Mouse (Mus musculus) stomach, embryonic 14.5 days (tissue): ENCODE measurements around the gene Fads2. TPM values are rescaled to one million over a fixed set of nuclear protein-coding genes. Genes with fewer than 3 reads are reported as not detected.

Source experiments
- ATAC-seq: fragments of 200-750 bp; cut with Nextera tagmentation; 2 replicates; pipeline ENCODE4 v1.8.0; 2017; ENCODE audit warnings: low read depth, moderate TSS enrichment; ENCODE audit not compliant: insufficient number of reproducible peaks, insufficient read depth, low FRiP score
- H3K27ac ChIP-seq: fragments of 300-500 bp; sonication (generic); 2 replicates; pipeline ENCODE4 v1.5.1; 2014; ENCODE audit warnings: mild to moderate bottlenecking, low read length, moderate library complexity, mixed read lengths
- H3K27me3 ChIP-seq: fragments of 300-500 bp; sonication (generic); 2 replicates; pipeline ENCODE4 v1.6.1; 2014; ENCODE audit warnings: low read length, control low read depth, mixed read lengths; ENCODE audit not compliant: control insufficient read depth, insufficient read depth
- H3K36me3 ChIP-seq: fragments of 300-500 bp; sonication (generic); 2 replicates; pipeline ENCODE4 v1.6.1; 2014; ENCODE audit warnings: mild to moderate bottlenecking, control low read depth, low read length, moderate library complexity, mixed read lengths; ENCODE audit not compliant: control insufficient read depth, insufficient read depth
- H3K4me1 ChIP-seq: fragments of 300-500 bp; sonication (generic); 2 replicates; pipeline ENCODE4 v1.6.1; 2014; ENCODE audit warnings: low read length, control low read depth, mixed read lengths; ENCODE audit not compliant: control insufficient read depth, insufficient read depth
- H3K4me2 ChIP-seq: fragments of 300-500 bp; sonication (generic); replicated peaks from 2 replicates; pipeline ENCODE4 v1.6.1; 2014; ENCODE audit warnings: low read depth, low read length, control low read depth
- H3K4me3 ChIP-seq: fragments of 300-500 bp; sonication (generic); 2 replicates; pipeline ENCODE4 v1.5.1; 2014; ENCODE audit warnings: low read depth, low read length, control low read depth
- H3K9ac ChIP-seq: fragments of 300-500 bp; sonication (generic); replicated peaks from 2 replicates; pipeline ENCODE4 v1.6.1; 2014; ENCODE audit warnings: low read depth, mild to moderate bottlenecking, control low read depth, low read length, moderate library complexity, mixed read lengths
- H3K9me3 ChIP-seq: fragments of 300-500 bp; sonication (generic); 2 replicates; pipeline ENCODE4 v1.6.1; 2016; ENCODE audit warnings: low read depth, low read length, control low read depth; ENCODE audit not compliant: control insufficient read depth
- WGBS: fragments of 180-500 bp; shearing (Covaris S2); extraction: QIAGEN DNeasy Blood & Tissue Kit; methylation state at CpG from one replicate; pipeline ENCODE4 v1.1.7; 2014; 5-methylcytosine and 5-hydroxymethylcytosine counted together
- polyA plus RNA-seq: library from polyadenylated mRNA; unstranded; fragments of >200 nt; fragmentation: Nextera tagmentation; extraction: Ambion mirVana; gene quantifications from 2 replicates; pipeline ENCODE4 v1.2.1, GENCODE M21; 2014

Fads2 gene
- polyA plus RNA-seq, 1 experiment from 2014 or later = 49.1 TPM

DNA sequence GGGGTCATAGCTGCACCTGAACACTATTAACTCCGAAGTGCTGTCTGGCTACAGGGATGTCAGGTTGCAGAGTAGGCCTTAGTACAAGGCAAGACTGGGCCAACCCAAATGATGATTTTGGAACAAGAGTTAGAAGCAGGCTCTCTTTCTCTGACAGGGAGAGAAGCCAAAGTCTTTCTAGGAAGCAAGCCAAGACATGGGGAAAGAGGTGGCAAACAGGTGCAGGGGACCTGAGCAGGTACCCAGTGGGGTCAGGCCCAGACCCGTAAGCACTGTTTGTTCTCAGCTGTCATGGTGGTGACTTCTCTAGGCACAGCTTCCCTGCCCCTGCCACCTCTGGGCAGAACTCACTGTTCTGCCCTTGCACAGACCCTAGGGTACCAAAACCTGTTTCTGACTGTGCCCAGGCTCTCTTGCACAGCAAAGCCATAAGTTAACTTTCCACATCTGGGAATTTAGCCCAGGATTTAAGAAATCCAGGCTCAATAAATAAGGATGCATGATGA is 5.1 kb downstream of the Fads2 start:
- no peak for ATAC-seq
- 87% methylated on average over 2 of the region's 2 CpGs for WGBS
- Histone ChIP-seq H3K9ac (no peak overlapping the region), H3K27ac (no peak overlapping the region), H3K4me3 (no peak overlapping the region), H3K4me1 (no peaks in the 10 kb centered on the region; the same call in 1 of the 2 replicates), H3K27me3 (no peaks in the 10 kb centered on the region), H3K36me3 (peaks cover 12% of the 10 kb centered on the region; the same call in 1 of the 2 replicates), H3K4me2 (no peak overlapping the region), H3K9me3 (no peaks in the 10 kb centered on the region)

GRCm38 (mm10) chr19:10094695-10095094 is 6.9 kb downstream of the Fads2 start:
- peaks cover 29% of the 10 kb centered on the region for H3K36me3 ChIP-seq
- H3K27ac ChIP-seq = no peak overlapping the region
- no peaks in the 10 kb centered on the region for H3K27me3 ChIP-seq
- H3K4me3 ChIP-seq = no peak overlapping the region
- no peak overlapping the region for H3K4me2 ChIP-seq
- no peaks in the 10 kb centered on the region for H3K9me3 ChIP-seq
- H3K4me1 ChIP-seq = no peaks in the 10 kb centered on the region; the same call in 1 of the 2 replicates
- WGBS = 58% methylated on average over 4 of the region's 4 CpGs
- peak; percentile 72 for ATAC-seq
- H3K9ac ChIP-seq = no peak overlapping the region

DNA sequence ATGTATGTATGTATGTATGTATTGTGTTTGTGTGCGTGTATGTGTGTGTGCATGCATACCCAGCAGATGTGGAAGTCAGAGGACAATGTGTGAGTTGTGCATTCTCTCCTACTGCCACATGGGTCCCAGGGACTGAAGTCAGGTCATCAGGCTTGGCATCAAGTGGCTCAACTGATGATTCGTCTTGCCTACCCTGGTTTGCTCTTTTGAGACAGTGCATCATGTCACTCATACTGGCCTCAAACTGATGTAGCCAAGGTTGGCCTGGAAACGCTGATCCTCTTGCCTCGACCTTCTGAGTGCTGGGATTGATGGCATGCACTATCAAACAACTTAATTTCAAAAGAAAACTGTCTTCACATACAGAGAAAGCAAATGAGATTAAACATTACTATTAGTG is 7.7 kb downstream of the Fads2 start:
- Histone ChIP-seq H3K4me2 (no peak overlapping the region), H3K9ac (no peak overlapping the region), H3K4me3 (no peak overlapping the region), H3K9me3 (no peaks in the 10 kb centered on the region), H3K36me3 (peaks cover 37% of the 10 kb centered on the region), H3K27me3 (no peaks in the 10 kb centered on the region), H3K27ac (no peak overlapping the region), H3K4me1 (no peaks in the 10 kb centered on the region; the same call in 1 of the 2 replicates)
- no peak for ATAC-seq
- WGBS = 81% methylated on average over 4 of the region's 4 CpGs

- no peak overlapping the region for H3K4me2 ChIP-seq
- H3K9me3 ChIP-seq = no peaks in the 10 kb centered on the region
- peaks cover 91% of the 10 kb centered on the region for H3K36me3 ChIP-seq
- 85% methylated on average over 4 of the region's 4 CpGs for WGBS
- H3K4me3 ChIP-seq = no peak overlapping the region
- H3K9ac ChIP-seq = no peak overlapping the region
- ATAC-seq = no peak
- no peaks in the 10 kb centered on the region for H3K4me1 ChIP-seq
- H3K27ac ChIP-seq = no peak overlapping the region
- H3K27me3 ChIP-seq = no peaks in the 10 kb centered on the region
Observed at GRCm38 (mm10) chr19:10086976-10087375, 14.6 kb downstream of the Fads2 start.

DNA sequence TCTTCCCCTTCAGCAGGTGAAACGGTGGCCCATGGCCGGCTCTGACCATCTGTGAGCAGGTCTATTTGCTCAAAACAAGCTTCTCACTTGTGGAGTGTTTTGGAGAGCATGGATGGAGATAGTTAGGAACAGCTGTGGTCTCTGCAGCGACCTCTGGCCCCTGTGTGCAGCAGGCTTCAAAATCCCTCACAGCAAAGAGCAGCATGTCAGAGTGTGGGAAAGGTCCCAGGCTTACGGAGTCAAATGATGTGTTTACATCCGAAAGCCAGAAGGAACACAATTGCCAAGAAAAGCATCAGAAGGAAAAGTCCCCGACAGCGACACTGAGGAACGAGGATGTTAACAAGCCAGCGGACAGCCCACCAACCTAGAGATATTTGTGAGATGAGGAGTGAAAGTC is 16.1 kb downstream of the Fads2 start:
- Histone ChIP-seq H3K9me3 (no peaks in the 10 kb centered on the region), H3K4me2 (no peak overlapping the region), H3K27ac (no peak overlapping the region), H3K4me3 (no peak overlapping the region), H3K4me1 (no peaks in the 10 kb centered on the region), H3K9ac (no peak overlapping the region), H3K36me3 (peaks cover 86% of the 10 kb centered on the region), H3K27me3 (no peaks in the 10 kb centered on the region)
- ATAC-seq = no peak
- 75% methylated on average over 9 of the region's 9 CpGs for WGBS

- H3K27ac ChIP-seq = no peak overlapping the region
- H3K9ac ChIP-seq = no peak overlapping the region
- H3K4me2 ChIP-seq = no peak overlapping the region
- 84% methylated on average over 3 of the region's 3 CpGs for WGBS
- H3K4me3 ChIP-seq = no peak overlapping the region
- no peaks in the 10 kb centered on the region for H3K4me1 ChIP-seq
- H3K27me3 ChIP-seq = no peaks in the 10 kb centered on the region
- no peaks in the 10 kb centered on the region for H3K9me3 ChIP-seq
- ATAC-seq = no peak
- H3K36me3 ChIP-seq = peaks cover 82% of the 10 kb centered on the region
Observed at GRCm38 (mm10) chr19:10082105-10082504, 19.4 kb downstream of the Fads2 start.

DNA sequence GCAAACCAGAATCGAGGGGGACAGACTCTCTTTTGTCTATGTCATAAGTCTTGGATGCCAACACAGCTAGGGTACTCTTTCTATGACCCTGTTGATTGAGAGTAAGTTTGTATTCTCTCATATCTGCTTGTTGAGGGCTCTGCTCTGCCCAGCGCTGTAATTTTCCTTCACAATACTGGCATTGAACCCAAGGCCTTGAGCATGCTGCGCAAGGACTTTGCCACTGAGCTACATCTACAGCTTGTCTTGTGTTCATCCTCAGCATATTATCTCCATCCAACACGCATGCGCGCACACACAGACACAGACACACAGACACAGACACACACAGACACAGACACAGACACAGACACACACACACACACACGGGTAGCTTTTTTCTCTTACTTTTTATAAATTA is 21.2 kb downstream of the Fads2 start:
- ATAC-seq = no peak
- H3K4me1 ChIP-seq = no peaks in the 10 kb centered on the region

GRCm38 (mm10) chr19:10078392-10078791 is 23.2 kb downstream of the Fads2 start:
- Histone ChIP-seq H3K27ac (no peak overlapping the region), H3K9me3 (0 out of 2 replicates have a peak, but pooled peaks cover 2% of the 10 kb centered on the region), H3K36me3 (peaks cover 88% of the 10 kb centered on the region), H3K9ac (no peak overlapping the region), H3K4me2 (no peak overlapping the region), H3K4me3 (no peak overlapping the region), H3K4me1 (no peaks in the 10 kb centered on the region), H3K27me3 (no peaks in the 10 kb centered on the region)
- whole genome bisulfite sequencing = 85% methylated on average over 6 of the region's 6 CpGs
- ATAC-seq = no peak

More for the DNA sequence above, 21.2 kb downstream of the Fads2 start:
- Histone ChIP-seq H3K27ac (no peak overlapping the region), H3K27me3 (no peaks in the 10 kb centered on the region), H3K9ac (no peak overlapping the region), H3K4me2 (no peak overlapping the region), H3K36me3 (peaks cover 80% of the 10 kb centered on the region), H3K9me3 (no peaks in the 10 kb centered on the region), H3K4me3 (no peak overlapping the region)
- 87% methylated on average over 7 of the region's 7 CpGs for WGBS

- no peak for ATAC-seq
- H3K27me3 ChIP-seq = no peaks in the 10 kb centered on the region
- no peaks in the 10 kb centered on the region for H3K4me1 ChIP-seq
- no peak overlapping the region for H3K4me2 ChIP-seq
- 0 out of 2 replicates have a peak, but pooled peaks cover 2% of the 10 kb centered on the region for H3K9me3 ChIP-seq
- no peak overlapping the region for H3K4me3 ChIP-seq
- no peak overlapping the region for H3K27ac ChIP-seq
- H3K9ac ChIP-seq = no peak overlapping the region
- peaks cover 74% of the 10 kb centered on the region for H3K36me3 ChIP-seq
- WGBS = 97% methylated on average over 5 of the region's 5 CpGs
Observed at GRCm38 (mm10) chr19:10073145-10073544, 28.4 kb downstream of the Fads2 start.
